In the genomic region with DNA sequence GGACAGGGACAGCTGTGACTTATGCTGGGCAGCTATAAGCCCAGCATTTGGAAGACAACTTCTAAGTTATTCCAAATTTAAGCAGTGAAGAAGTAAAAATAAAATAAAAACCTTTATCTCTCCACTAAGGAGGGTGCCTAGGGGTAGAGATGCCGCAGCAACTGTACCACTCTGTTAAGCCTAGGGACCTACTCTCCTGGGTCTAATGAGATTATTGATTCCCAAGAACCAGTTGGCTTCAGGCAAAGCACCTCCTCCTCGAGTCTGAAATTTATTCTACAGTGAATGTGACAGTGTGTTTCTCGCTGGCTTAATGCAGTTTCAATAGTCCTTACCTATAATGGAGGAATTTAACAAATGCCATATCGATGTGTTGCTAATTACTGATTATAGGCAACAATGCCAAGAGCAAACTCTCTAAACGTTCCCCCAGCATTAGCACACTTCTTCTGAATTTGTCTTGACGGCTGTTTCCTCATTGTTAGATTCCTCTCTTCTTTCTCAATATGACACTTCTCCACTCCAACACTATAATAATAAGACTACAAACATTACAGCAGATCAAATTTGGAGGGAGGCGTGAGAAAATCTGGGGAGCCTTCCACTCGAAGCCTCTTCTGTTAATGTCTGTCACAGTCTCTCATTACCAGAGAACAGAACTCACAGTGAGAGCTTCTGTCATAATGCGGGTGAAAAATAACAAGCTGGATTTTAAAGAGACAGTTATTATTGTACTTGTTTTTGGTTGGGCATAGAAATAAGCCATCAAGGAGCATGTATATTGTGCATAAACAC, we compare ENCODE assay signal across 22 mouse cellular contexts.
DNase-seq lines count a peak whose midpoint lies in the region; ATAC-seq lines count a peak whose summit lies in the region.
"Had no signal": no experiment of that assay in that cellular context is flagged by ENCODE, and none has a peak within 500 bp of the region (broad histone marks: within the 10 kb centered on the region; RNA-seq: fewer than 3 reads in every experiment).

No protein-coding gene starts in this region.

- no peak overlapping the region for H3K4me3 ChIP-seq in forebrain, embryonic 12.5 days (replicated peaks)
- no peak overlapping the region for H3K4me3 ChIP-seq in forebrain, embryonic 10.5 days
- H3K4me3 ChIP-seq: heart, embryonic 15.5 days; hindbrain, embryonic 15.5 days; intestine, embryonic 15.5 days; myocyte; neural tube, embryonic 13.5 days had no signal

- H3K27me3 ChIP-seq in forebrain, embryonic 12.5 days: no peaks in the 10 kb centered on the region; the same call in 1 of the 2 replicates
- no peaks in the 10 kb centered on the region for H3K27me3 ChIP-seq in forebrain, embryonic 10.5 days (ENCODE audit: poor library complexity, severe bottlenecking)
- H3K27me3 ChIP-seq: heart, embryonic 15.5 days; hindbrain, embryonic 15.5 days; intestine, embryonic 15.5 days; neural tube, embryonic 13.5 days had no signal

- H3K4me1 ChIP-seq in forebrain, embryonic 12.5 days: peaks cover 10% of the 10 kb centered on the region; the same call in 1 of the 2 replicates
- peaks cover 8% of the 10 kb centered on the region for H3K4me1 ChIP-seq in forebrain, embryonic 10.5 days
- H3K4me1 ChIP-seq: hindbrain, embryonic 15.5 days; neural tube, embryonic 13.5 days had no signal

- H3K4me2 ChIP-seq in forebrain, embryonic 12.5 days: no peak overlapping the region
- H3K4me2 ChIP-seq: heart, embryonic 15.5 days; hindbrain, embryonic 15.5 days; intestine, embryonic 15.5 days; neural tube, embryonic 13.5 days had no signal

- H3K36me3 ChIP-seq in forebrain, embryonic 12.5 days (replicated peaks): no peaks in the 10 kb centered on the region
- no peaks in the 10 kb centered on the region for H3K36me3 ChIP-seq in forebrain, embryonic 10.5 days (replicated peaks)
- H3K36me3 ChIP-seq: heart, embryonic 15.5 days; hindbrain, embryonic 15.5 days; intestine, embryonic 15.5 days; neural tube, embryonic 13.5 days had no signal

- H3K9ac ChIP-seq in forebrain, embryonic 12.5 days: no peak overlapping the region
- H3K9ac ChIP-seq: heart, embryonic 15.5 days; hindbrain, embryonic 15.5 days; intestine, embryonic 15.5 days; neural tube, embryonic 13.5 days had no signal

- 50% methylated on average over 9 of the region's 9 CpGs for WGBS in forebrain, embryonic 12.5 days
- WGBS in forebrain, embryonic 10.5 days: 74% methylated on average over 9 of the region's 9 CpGs

- 0 out of 2 replicates have a peak, but pooled peaks have one; percentile 4 for ATAC-seq in forebrain, embryonic 12.5 days (ENCODE audit: low FRiP score)
- ATAC-seq: activated CD4-positive, CD25-positive, alpha-beta regulatory T cell, adult 4 months; intestine, embryonic 15.5 days had no signal

- no peaks in the 10 kb centered on the region for H3K9me3 ChIP-seq in forebrain, embryonic 12.5 days
- no peaks in the 10 kb centered on the region for H3K9me3 ChIP-seq in forebrain, embryonic 10.5 days
- H3K9me3 ChIP-seq: heart, embryonic 15.5 days; hindbrain, embryonic 15.5 days; intestine, embryonic 15.5 days; neural tube, embryonic 13.5 days had no signal

- DNase-seq in forebrain, embryonic 10.5 days (ENCODE audit: extremely low spot score, low spot score): no peak
- DNase-seq in layer of hippocampus, adult 9-11 months: peak; percentile 45
- no peak for DNase-seq in layer of hippocampus, postnatal 25 days (ENCODE audit: extremely low spot score in 1 of 2, low spot score in 1 of 2)
- DNase-seq in induced T-regulatory cell, adult 2 months (ENCODE audit: low read depth): peak; percentile 4
- DNase-seq in retina, postnatal 1 day: peak; percentile 44
- no peak for DNase-seq in frontal cortex, postnatal 10 days (ENCODE audit: low spot score in 2 of 2)
- no peak for DNase-seq in cerebellum, postnatal 4 days (ENCODE audit: low spot score in 2 of 2)
- DNase-seq: adrenal gland, adult 8-10 months; cerebellum, adult 9-10 months; gastrocnemius, postnatal 36 days; heart, postnatal 36 days; kidney, adult 8-10 months; kidney, postnatal 14 days; lung, postnatal 4 days; right cerebral cortex, adult 18-20 months had no signal

- no peak overlapping the region for H3K27ac ChIP-seq in forebrain, embryonic 12.5 days
- no peak overlapping the region for H3K27ac ChIP-seq in forebrain, embryonic 10.5 days
- H3K27ac ChIP-seq: heart, embryonic 15.5 days; hindbrain, embryonic 15.5 days; intestine, embryonic 15.5 days; neural tube, embryonic 13.5 days had no signal

Comparison
In these comparisons a context has a peak if more than half of its experiments do, and no peak if none do; other contexts are left out.
1. DNase-seq: peak in layer of hippocampus, adult 9-11 months (single experiment), induced T-regulatory cell, adult 2 months (single experiment) and retina, postnatal 1 day (single experiment); none in forebrain, embryonic 10.5 days (single experiment), layer of hippocampus, postnatal 25 days (0 of 2), frontal cortex, postnatal 10 days (0 of 2) and cerebellum, postnatal 4 days (0 of 2).